Mouse (Mus musculus): ENCODE results near the gene Apba2. TPM values are rescaled to one million over a fixed set of nuclear protein-coding genes. Genes with fewer than 3 reads are reported as not detected.
A peak's percentile ranks its signal among the peaks of the same experiment; 100 is the strongest.

Apba2 gene
- polyA plus RNA-seq, 1 experiment from 2014 or later: 6.8 TPM

- H3K27me3 ChIP-seq: no peaks in the 10 kb centered on the region
- ATAC-seq (ENCODE audit: insufficient number of reproducible peaks, insufficient read depth, low FRiP score, low TSS enrichment, low read depth): no peak
- 68% methylated on average over 8 of the region's 8 CpGs for WGBS
Measured at GRCm38 (mm10) chr7:64659328-64659727, 157.8 kb downstream of the Apba2 start.

GRCm38 (mm10) chr7:64662506-64662905 lies 161.0 kb downstream of the Apba2 start:
- Histone ChIP-seq H3K27me3 (no peaks in the 10 kb centered on the region), H3K4me1 (replicated peaks) (no peaks in the 10 kb centered on the region), H3K27ac (no peak overlapping the region), H3K4me2 (no peak overlapping the region), H3K4me3 (replicated peaks) (no peak overlapping the region), H3K36me3 (no peaks in the 10 kb centered on the region), H3K9me3 (no peaks in the 10 kb centered on the region), H3K9ac (replicated peaks) (no peak overlapping the region)
- ATAC-seq (ENCODE audit: insufficient number of reproducible peaks, insufficient read depth, low FRiP score, low TSS enrichment, low read depth): no peak
- 94% methylated on average over 5 of the region's 5 CpGs for WGBS

More at GRCm38 (mm10) chr7:64659328-64659727, 157.8 kb downstream of the Apba2 start:
- Histone ChIP-seq H3K36me3 (no peaks in the 10 kb centered on the region), H3K9ac (replicated peaks) (no peak overlapping the region), H3K4me3 (replicated peaks) (no peak overlapping the region), H3K4me2 (no peak overlapping the region), H3K4me1 (replicated peaks) (0 out of 2 replicates have a peak, but pooled peaks cover 5% of the 10 kb centered on the region), H3K9me3 (no peaks in the 10 kb centered on the region), H3K27ac (no peak overlapping the region)

- WGBS: 84% methylated on average over 3 of the region's 3 CpGs
- H3K4me3 ChIP-seq (replicated peaks): no peak overlapping the region
- no peaks in the 10 kb centered on the region for H3K9me3 ChIP-seq
- H3K27me3 ChIP-seq: no peaks in the 10 kb centered on the region
- H3K4me1 ChIP-seq (replicated peaks): no peaks in the 10 kb centered on the region
- no peak overlapping the region for H3K9ac ChIP-seq (replicated peaks)
- H3K36me3 ChIP-seq: no peaks in the 10 kb centered on the region
- H3K4me2 ChIP-seq: no peak overlapping the region
- no peak for ATAC-seq (ENCODE audit: insufficient number of reproducible peaks, insufficient read depth, low FRiP score, low TSS enrichment, low read depth)
- H3K27ac ChIP-seq: no peak overlapping the region
Measured at GRCm38 (mm10) chr7:64663600-64663999, 162.1 kb downstream of the Apba2 start.

- no peaks in the 10 kb centered on the region for H3K9me3 ChIP-seq
- H3K27ac ChIP-seq: no peak overlapping the region
- no peak overlapping the region for H3K9ac ChIP-seq (replicated peaks)
- no peaks in the 10 kb centered on the region for H3K27me3 ChIP-seq
- no peak overlapping the region for H3K4me2 ChIP-seq
- no peaks in the 10 kb centered on the region for H3K36me3 ChIP-seq
- ATAC-seq (ENCODE audit: insufficient number of reproducible peaks, insufficient read depth, low FRiP score, low TSS enrichment, low read depth): no peak
- WGBS: 43% methylated on average over 7 of the region's 7 CpGs
- no peaks in the 10 kb centered on the region for H3K4me1 ChIP-seq (replicated peaks)
- no peak overlapping the region for H3K4me3 ChIP-seq (replicated peaks)
Measured at GRCm38 (mm10) chr7:64665120-64665519, 163.6 kb downstream of the Apba2 start.

- Histone ChIP-seq H3K4me3 (replicated peaks) (no peak overlapping the region), H3K9ac (replicated peaks) (no peak overlapping the region), H3K4me2 (no peak overlapping the region), H3K36me3 (no peaks in the 10 kb centered on the region), H3K27me3 (no peaks in the 10 kb centered on the region), H3K27ac (no peak overlapping the region), H3K9me3 (no peaks in the 10 kb centered on the region), H3K4me1 (replicated peaks) (no peaks in the 10 kb centered on the region)
- WGBS: 82% methylated on average over 5 of the region's 5 CpGs
- no peak for ATAC-seq (ENCODE audit: insufficient number of reproducible peaks, insufficient read depth, low FRiP score, low TSS enrichment, low read depth)
Measured at GRCm38 (mm10) chr7:64665716-64666298, 164.3 kb downstream of the Apba2 start.

GRCm38 (mm10) chr7:64667959-64668358 lies 166.5 kb downstream of the Apba2 start:
- Histone ChIP-seq H3K9ac (replicated peaks) (no peak overlapping the region), H3K4me3 (replicated peaks) (no peak overlapping the region), H3K27ac (no peak overlapping the region), H3K9me3 (no peaks in the 10 kb centered on the region), H3K4me1 (replicated peaks) (no peaks in the 10 kb centered on the region), H3K27me3 (no peaks in the 10 kb centered on the region), H3K36me3 (no peaks in the 10 kb centered on the region), H3K4me2 (no peak overlapping the region)
- 90% methylated on average over 4 of the region's 4 CpGs for WGBS
- no peak for ATAC-seq (ENCODE audit: insufficient number of reproducible peaks, insufficient read depth, low FRiP score, low TSS enrichment, low read depth)

- 88% methylated on average over 10 of the region's 10 CpGs for WGBS
- no peak overlapping the region for H3K27ac ChIP-seq
- no peak overlapping the region for H3K9ac ChIP-seq (replicated peaks)
- no peak for ATAC-seq (ENCODE audit: insufficient number of reproducible peaks, insufficient read depth, low FRiP score, low TSS enrichment, low read depth)
- H3K4me1 ChIP-seq (replicated peaks): peaks cover 5% of the 10 kb centered on the region; the same call in 1 of the 2 replicates
- no peaks in the 10 kb centered on the region for H3K9me3 ChIP-seq
- no peaks in the 10 kb centered on the region for H3K36me3 ChIP-seq
- H3K4me3 ChIP-seq (replicated peaks): no peak overlapping the region
- no peak overlapping the region for H3K4me2 ChIP-seq
- no peaks in the 10 kb centered on the region for H3K27me3 ChIP-seq
Measured at GRCm38 (mm10) chr7:64679771-64680479, 178.4 kb downstream of the Apba2 start.

- Histone ChIP-seq H3K27me3 (no peaks in the 10 kb centered on the region), H3K9me3 (no peaks in the 10 kb centered on the region), H3K4me1 (replicated peaks) (peaks cover 19% of the 10 kb centered on the region), H3K36me3 (no peaks in the 10 kb centered on the region), H3K9ac (replicated peaks) (no peak overlapping the region), H3K4me2 (no peak overlapping the region), H3K4me3 (replicated peaks) (no peak overlapping the region), H3K27ac (no peak overlapping the region)
- ATAC-seq (ENCODE audit: insufficient number of reproducible peaks, insufficient read depth, low FRiP score, low TSS enrichment, low read depth): 0 out of 2 replicates have a peak, but pooled peaks have one; percentile 10
- WGBS: 88% methylated on average over 4 of the region's 4 CpGs
Measured at GRCm38 (mm10) chr7:64684893-64685292, 183.4 kb downstream of the Apba2 start.

- H3K27me3 ChIP-seq: no peaks in the 10 kb centered on the region
- no peaks in the 10 kb centered on the region for H3K9me3 ChIP-seq
- H3K36me3 ChIP-seq: no peaks in the 10 kb centered on the region
- WGBS: 11% methylated on average over 14 of the region's 14 CpGs
- H3K27ac ChIP-seq: peak overlapping the region; percentile 29; the same call in 1 of the 2 replicates
- no peak for ATAC-seq (ENCODE audit: insufficient number of reproducible peaks, insufficient read depth, low FRiP score, low TSS enrichment, low read depth)
- no peak overlapping the region for H3K9ac ChIP-seq (replicated peaks)
- H3K4me2 ChIP-seq: no peak overlapping the region; the same call in 1 of the 2 replicates
- no peak overlapping the region for H3K4me3 ChIP-seq (replicated peaks)
- H3K4me1 ChIP-seq (replicated peaks): peaks cover 19% of the 10 kb centered on the region
Measured at GRCm38 (mm10) chr7:64688115-64688817, 186.8 kb downstream of the Apba2 start.

GRCm38 (mm10) chr7:64691831-64692230 lies 190.3 kb downstream of the Apba2 start:
- no peak overlapping the region for H3K4me3 ChIP-seq (replicated peaks)
- no peak overlapping the region for H3K4me2 ChIP-seq
- H3K36me3 ChIP-seq: no peaks in the 10 kb centered on the region
- H3K9me3 ChIP-seq: no peaks in the 10 kb centered on the region
- WGBS: 91% methylated on average over 2 of the region's 2 CpGs
- H3K27me3 ChIP-seq: no peaks in the 10 kb centered on the region
- H3K9ac ChIP-seq (replicated peaks): no peak overlapping the region
- H3K27ac ChIP-seq: no peak overlapping the region
- H3K4me1 ChIP-seq (replicated peaks): peaks cover 17% of the 10 kb centered on the region
- no peak for ATAC-seq (ENCODE audit: insufficient number of reproducible peaks, insufficient read depth, low FRiP score, low TSS enrichment, low read depth)

- H3K9ac ChIP-seq (replicated peaks): no peak overlapping the region
- H3K9me3 ChIP-seq: no peaks in the 10 kb centered on the region
- H3K27me3 ChIP-seq: no peaks in the 10 kb centered on the region
- H3K4me2 ChIP-seq: no peak overlapping the region
- 86% methylated on average over 6 of the region's 6 CpGs for WGBS
- no peak overlapping the region for H3K27ac ChIP-seq
- peaks cover 6% of the 10 kb centered on the region; the same call in 1 of the 2 replicates for H3K4me1 ChIP-seq (replicated peaks)
- no peak overlapping the region for H3K4me3 ChIP-seq (replicated peaks)
- H3K36me3 ChIP-seq: no peaks in the 10 kb centered on the region
- no peak for ATAC-seq (ENCODE audit: insufficient number of reproducible peaks, insufficient read depth, low FRiP score, low TSS enrichment, low read depth)
Measured at GRCm38 (mm10) chr7:64694937-64695336, 193.4 kb downstream of the Apba2 start.
